Mouse (Mus musculus): ENCODE measurements around the gene Pmfbp1.

DNA sequence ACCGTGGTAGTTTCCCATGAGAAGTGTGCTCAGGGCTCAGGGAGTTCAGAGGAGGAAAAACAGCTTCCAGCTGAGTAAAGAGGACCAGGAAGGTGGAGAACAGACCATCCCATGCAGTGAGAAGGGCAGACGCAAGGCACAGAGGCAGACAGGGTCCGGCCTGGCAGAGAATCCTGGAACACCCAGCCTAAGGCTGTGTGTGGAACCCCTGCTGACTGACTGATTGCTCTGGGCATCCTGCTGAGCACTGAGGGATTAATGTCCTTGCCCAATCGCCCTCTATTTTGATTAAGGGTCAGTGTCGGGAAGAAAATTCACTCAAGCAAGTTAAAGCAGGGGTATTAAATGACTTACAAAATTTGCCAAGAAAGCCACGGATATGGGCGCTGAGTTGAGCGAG, 36.4 kb upstream of the Pmfbp1 start:
- TF ChIP-seq GABPA (IDR thresholded peaks at IDR 0.05; ENCODE audit: insufficient replicate concordance, low read depth, low read length) (no peak), USF1 (IDR thresholded peaks at IDR 0.05; ENCODE audit: low read depth, low read length) (no peak), POLR2A (IDR thresholded peaks at IDR 0.05; ENCODE audit: low read depth, low read length) (no peak), TCF12 (IDR thresholded peaks at IDR 0.05; ENCODE audit: low read depth, low read length) (no peak), KAT2A (IDR thresholded peaks at IDR 0.05; ENCODE audit: insufficient replicate concordance, low read length) (no peak), MYC (IDR thresholded peaks at IDR 0.05; ENCODE audit: low read depth, low read length) (no peak), POLR2AphosphoS2 (IDR thresholded peaks at IDR 0.05; ENCODE audit: low read depth, low read length) (no peak), SIN3A (IDR thresholded peaks at IDR 0.05; ENCODE audit: low read length) (no peak)
